Mouse (Mus musculus) liver, postnatal 0 days (tissue): ENCODE results near the gene Gm17324.

Experiments used
- CTCF ChIP-seq: sonication (generic); IDR thresholded peaks from 2 replicates; pipeline ENCODE4 v1.5.1; 2016; ENCODE audit warnings: antibody characterized with exemption, low read depth
- EP300 ChIP-seq: IDR thresholded peaks from 2 replicates; pipeline ENCODE4 v1.6.1; 2016; ENCODE audit warnings: antibody characterized with exemption, low read depth, mild to moderate bottlenecking

DNA sequence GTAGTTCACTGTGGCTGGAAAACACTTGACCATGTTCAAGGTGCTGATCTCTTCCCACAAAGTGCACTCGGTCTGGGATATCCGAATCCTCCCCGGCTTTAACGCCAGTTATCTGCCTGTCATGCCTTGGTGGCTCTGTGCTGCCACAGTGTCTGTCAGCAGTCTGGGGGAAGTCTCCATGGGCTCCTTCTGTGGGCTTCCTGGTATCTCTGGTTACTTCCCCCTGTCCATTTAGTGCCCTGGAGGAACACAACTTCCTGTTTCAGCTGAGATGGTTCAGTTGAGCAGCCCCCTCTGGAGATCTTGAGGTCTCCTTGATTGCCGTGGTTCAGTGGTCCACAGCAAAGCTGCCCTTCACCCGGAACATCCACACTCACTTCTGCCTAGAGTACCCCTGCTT is 20.4 kb downstream of the Gm17324 start:
- TF ChIP-seq CTCF (no peak), EP300 (no peak)
